Mouse (Mus musculus) inflammation-experienced regulatory T-cells, adult 6 months (primary cell): ENCODE data around the gene Dop1b. TPM values are rescaled to one million over a fixed set of nuclear protein-coding genes. Genes with fewer than 3 reads are reported as not detected.

Experiments used
- ATAC-seq: one replicate; pipeline ENCODE4 v1.8.0; 2017
- polyA plus RNA-seq, 3 experiments: library from polyadenylated mRNA; unstranded; fragments of 100-300 nt; shearing (Covaris generic); gene quantifications; one replicate each; pipeline ENCODE4 v1.2.1; 2017

Dop1b gene
- polyA plus RNA-seq, 3 experiments from 2014 or later, result 26.9 to 28.1 (median 28.0) TPM

- no peak for ATAC-seq
These were observed 119.2 kb downstream of the Dop1b start for GRCm38 (mm10) chr16:93830916-93831315.

- ATAC-seq, result peak; percentile 94
These were observed 120.1 kb downstream of the Dop1b start, which contains the start of gene Morc3 for GRCm38 (mm10) chr16:93831627-93832395. Gene Morc3, plus strand, starts transcription at chr16:93832121.

GRCm38 (mm10) chr16:93832451-93833276, 121.0 kb downstream of the Dop1b start:
- peak; percentile 34 for ATAC-seq

- ATAC-seq, result no peak
These were observed 121.8 kb downstream of the Dop1b start for GRCm38 (mm10) chr16:93833551-93833950.

- no peak for ATAC-seq
These were observed 122.4 kb downstream of the Dop1b start for GRCm38 (mm10) chr16:93834076-93834475.

- no peak for ATAC-seq
These were observed 127.3 kb downstream of the Dop1b start for GRCm38 (mm10) chr16:93839049-93839448.

GRCm38 (mm10) chr16:93850527-93850926, 138.8 kb downstream of the Dop1b start:
- no peak for ATAC-seq

- ATAC-seq, result no peak
These were observed 148.3 kb downstream of the Dop1b start for GRCm38 (mm10) chr16:93859967-93860366.

Other genes with a start within 250 kb of the Dop1b start
- gene Setd4, start 107.8 kb upstream of the Dop1b start, polyA plus RNA-seq, result 10 to 100 TPM; 17.7 to 40.4 (median 40.3) TPM
- gene Cbr1, start 106.1 kb upstream of the Dop1b start, polyA plus RNA-seq, result 10 to 100 TPM; 20.1 to 44.4 (median 44.1) TPM
- under 1 TPM in 1 of 3 experiments, not detected in 2; 0.66 TPM for gene Gm5678, start 83.8 kb upstream of the Dop1b start, polyA plus RNA-seq
- not detected for gene Cbr3, start 28.7 kb upstream of the Dop1b start, polyA plus RNA-seq
- gene Morc3, start 120.2 kb downstream of the Dop1b start, polyA plus RNA-seq, result 10 to 100 TPM; 78.1 to 84.6 (median 80.9) TPM
- gene Chaf1b, start 172.0 kb downstream of the Dop1b start, polyA plus RNA-seq, result 10 to 100 TPM; 19.1 to 44.8 (median 25.6) TPM